Mouse (Mus musculus): ENCODE measurements at regions not wholly inside any gene's neighbourhood (a gene's known extent, or its start where the extent isn't known, plus 50 kb on each side); places are given as distances from the start of the nearest gene placed in this dataset.
A peak's percentile ranks its signal among the peaks of the same experiment; 100 is the strongest.

- no peak for DNase-seq (ENCODE audit: low read depth, low spot score)
Measured at GRCm38 (mm10) chr15:11712481-11713274, 194.4 kb downstream of the Npr3 start.

GRCm38 (mm10) chr15:11701246-11701645, 205.8 kb downstream of the Npr3 start:
- DNase-seq (ENCODE audit: low read depth, low spot score) = no peak

GRCm38 (mm10) chr15:11699929-11700328, 207.2 kb downstream of the Npr3 start:
- DNase-seq (ENCODE audit: low read depth, low spot score) = no peak

GRCm38 (mm10) chr15:11697060-11697459, 210.0 kb downstream of the Npr3 start:
- no peak for DNase-seq (ENCODE audit: low read depth, low spot score)

GRCm38 (mm10) chr15:11693772-11694270, 213.3 kb downstream of the Npr3 start:
- no peak for DNase-seq (ENCODE audit: low read depth, low spot score)

- DNase-seq (ENCODE audit: low read depth, low spot score) = no peak
Measured at GRCm38 (mm10) chr15:11664839-11665379, 242.2 kb downstream of the Npr3 start.

- DNase-seq (ENCODE audit: low read depth, low spot score) = no peak
Measured at GRCm38 (mm10) chr15:11655168-11655567, 251.9 kb downstream of the Npr3 start.

- no peak for DNase-seq (ENCODE audit: low read depth, low spot score)
Measured at GRCm38 (mm10) chr15:11646241-11646640, 246.8 kb upstream of the Tars start.

GRCm38 (mm10) chr15:11644779-11645178, 245.3 kb upstream of the Tars start:
- no peak for DNase-seq (ENCODE audit: low read depth, low spot score)

GRCm38 (mm10) chr15:11630654-11631053, 231.2 kb upstream of the Tars start:
- DNase-seq (ENCODE audit: low read depth, low spot score) = no peak

GRCm38 (mm10) chr15:11626433-11626832, 227.0 kb upstream of the Tars start:
- DNase-seq (ENCODE audit: low read depth, low spot score) = no peak

- DNase-seq (ENCODE audit: low read depth, low spot score) = no peak
Measured at GRCm38 (mm10) chr15:11612416-11612815, 213.0 kb upstream of the Tars start.

GRCm38 (mm10) chr15:11610043-11610670, 210.7 kb upstream of the Tars start:
- DNase-seq (ENCODE audit: low read depth, low spot score) = no peak

GRCm38 (mm10) chr15:11607489-11607888, 208.0 kb upstream of the Tars start:
- no peak for DNase-seq (ENCODE audit: low read depth, low spot score)

GRCm38 (mm10) chr15:11605677-11606076, 206.2 kb upstream of the Tars start:
- DNase-seq (ENCODE audit: low read depth, low spot score) = no peak

- no peak for DNase-seq (ENCODE audit: low read depth, low spot score)
Measured at GRCm38 (mm10) chr15:11597021-11597420, 197.6 kb upstream of the Tars start.

- DNase-seq (ENCODE audit: low read depth, low spot score) = peak; percentile 35
Measured at GRCm38 (mm10) chr15:11590542-11591116, 191.2 kb upstream of the Tars start.

GRCm38 (mm10) chr15:11589795-11590194, 190.3 kb upstream of the Tars start:
- no peak for DNase-seq (ENCODE audit: low read depth, low spot score)

GRCm38 (mm10) chr15:11586384-11586783, 186.9 kb upstream of the Tars start:
- DNase-seq (ENCODE audit: low read depth, low spot score) = no peak

GRCm38 (mm10) chr15:11584155-11584554, 184.7 kb upstream of the Tars start:
- no peak for DNase-seq (ENCODE audit: low read depth, low spot score)

GRCm38 (mm10) chr15:11578331-11578730, 178.9 kb upstream of the Tars start:
- no peak for DNase-seq (ENCODE audit: low read depth, low spot score)

- DNase-seq (ENCODE audit: low read depth, low spot score) = no peak
Measured at GRCm38 (mm10) chr15:11574359-11574758, 174.9 kb upstream of the Tars start.
